Mouse (Mus musculus): ENCODE data around the gene Diexf.

DNA sequence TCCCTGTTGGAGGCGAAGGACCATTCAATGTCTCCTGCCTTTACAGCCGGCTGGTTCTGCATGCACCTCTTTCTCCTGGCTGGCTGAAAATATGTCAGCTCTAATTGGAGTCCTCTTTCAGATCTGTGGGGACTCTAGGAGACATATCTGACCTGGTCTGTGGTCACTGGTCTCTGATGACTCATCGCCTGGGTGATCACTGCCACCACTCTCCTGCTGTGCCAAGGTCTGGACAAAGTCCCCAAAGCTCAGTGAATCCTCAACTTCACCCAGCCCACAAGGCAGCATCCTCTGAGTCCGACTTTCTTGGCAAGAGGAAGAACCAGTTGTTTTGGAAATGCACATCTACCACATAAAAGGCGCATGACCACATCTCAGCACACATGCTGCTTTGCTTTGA is 27.5 kb downstream of the Diexf start:
- TF ChIP-seq CTCF (IDR thresholded peaks at IDR 0.05) (no peak), POLR2A (IDR thresholded peaks at IDR 0.05; ENCODE audit: insufficient read depth, low read depth, low read length) (no peak), EP300 (IDR thresholded peaks at IDR 0.05; ENCODE audit: insufficient read depth, low read depth, low read length) (no peak)

All from heart, adult 2 months (tissue).